Mouse (Mus musculus): ENCODE data around the gene Olfr937. TPM values are rescaled to one million over a fixed set of nuclear protein-coding genes. Genes with fewer than 3 reads are reported as not detected.

The Olfr937 gene
- total RNA-seq (2021): not detected
- not detected in 2 replicates for polyA plus RNA-seq (2012; rRNA removed)
- long read RNA-seq: 0 reads

DNA sequence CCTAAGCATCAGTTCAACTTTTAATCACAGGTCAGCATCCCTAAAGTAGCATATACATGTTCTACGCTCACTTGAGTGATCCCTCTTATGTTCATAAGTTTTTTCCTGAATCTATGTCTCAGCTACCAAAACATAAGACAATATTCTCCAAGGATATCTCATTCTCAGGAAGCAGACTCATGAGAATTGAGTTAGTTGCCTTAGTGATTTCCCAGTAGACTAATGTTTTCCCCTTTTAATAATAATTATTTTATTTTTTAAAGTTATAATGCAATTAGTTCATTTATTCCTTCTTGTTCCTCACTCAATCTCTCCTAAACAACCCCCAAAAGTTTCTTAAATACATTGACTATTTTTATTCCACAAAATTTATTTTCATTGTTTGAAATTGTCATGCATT, at the start of gene Olfr937:
Olfr937 (minus strand) TSS at position 101 of the 400 bp plus-strand sequence.
- no peaks in the 10 kb centered on the region for H3K27me3 ChIP-seq (ENCODE audit: control insufficient read depth, insufficient read depth, low read length)
- H3K36me3 ChIP-seq (ENCODE audit: control insufficient read depth, insufficient read depth, low read length): no peaks in the 10 kb centered on the region
- TF ChIP-seq POLR2A (IDR thresholded peaks at IDR 0.05; ENCODE audit: insufficient read depth, low read depth, low read length) (no peak), CTCF (IDR thresholded peaks at IDR 0.05) (no peak), EP300 (IDR thresholded peaks at IDR 0.05; ENCODE audit: insufficient read depth, low read depth, low read length) (no peak)
- no peak within 1 kb of the TSS for H3K9ac ChIP-seq (ENCODE audit: low read depth, low read length)
- H3K27ac ChIP-seq: no peak within 1 kb of the TSS
- WGBS: 70% methylated on average over 1 of the region's 1 CpGs
- no peak within 1 kb of the TSS for H3K4me3 ChIP-seq
- DNase-seq: no peak
- intact Hi-C loops (cut with DNase I): no loop called here
- no peaks in the 10 kb centered on the region for H3K79me2 ChIP-seq (replicated peaks; ENCODE audit: control insufficient read depth, insufficient read depth, low read length)
- H3K4me1 ChIP-seq (ENCODE audit: control insufficient read depth, insufficient read depth, low read length): no peaks in the 10 kb centered on the region

GRCm38 (mm10) chr9:39078787-39079186, 14.0 kb upstream of the Olfr937 start, which contains the start of gene Olfr938:
Olfr938 (minus strand) TSS chr9:39078887.
- intact Hi-C loops (cut with DNase I): no loop called here
- no peaks in the 10 kb centered on the region for H3K79me2 ChIP-seq (replicated peaks; ENCODE audit: control insufficient read depth, insufficient read depth, low read length)
- TF ChIP-seq CTCF (IDR thresholded peaks at IDR 0.05) (no peak), POLR2A (IDR thresholded peaks at IDR 0.05; ENCODE audit: insufficient read depth, low read depth, low read length) (no peak), EP300 (IDR thresholded peaks at IDR 0.05; ENCODE audit: insufficient read depth, low read depth, low read length) (no peak)
- H3K36me3 ChIP-seq (ENCODE audit: control insufficient read depth, insufficient read depth, low read length): no peaks in the 10 kb centered on the region
- WGBS: 80% methylated on average over 2 of the region's 2 CpGs
- no peaks in the 10 kb centered on the region for H3K4me1 ChIP-seq (ENCODE audit: control insufficient read depth, insufficient read depth, low read length)
- DNase-seq: no peak
- no peak within 1 kb of the TSS for H3K4me3 ChIP-seq
- no peaks in the 10 kb centered on the region for H3K27me3 ChIP-seq (ENCODE audit: control insufficient read depth, insufficient read depth, low read length)
- no peak within 1 kb of the TSS for H3K9ac ChIP-seq (ENCODE audit: low read depth, low read length)
- H3K27ac ChIP-seq: no peak within 1 kb of the TSS

DNA sequence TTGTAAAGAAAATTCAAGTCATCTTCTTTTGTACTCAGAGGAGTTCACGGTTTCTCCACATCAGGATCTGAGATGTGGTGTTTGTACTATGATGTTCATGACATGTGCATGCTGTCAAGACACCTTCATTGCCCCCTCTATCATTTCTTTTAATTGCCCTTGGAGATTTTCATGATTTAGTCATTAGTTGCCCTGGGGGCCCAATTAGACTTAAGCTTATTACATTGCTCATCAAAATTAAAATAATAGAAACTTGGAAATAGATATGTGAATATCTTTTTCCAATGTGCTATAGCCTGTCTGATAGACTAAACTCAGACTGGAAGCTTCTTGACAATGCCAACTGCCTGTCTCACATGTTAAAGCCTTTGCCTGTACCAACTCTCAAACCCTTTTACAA, 41.5 kb downstream of the Olfr937 start, which contains the start of gene Olfr146:
Olfr146 (minus strand) TSS at position 101 of the 400 bp plus-strand sequence.
- DNase-seq: no peak
- intact Hi-C loops (cut with DNase I): no loop called here

More for the DNA sequence above, 41.5 kb downstream of the Olfr937 start, which contains the start of gene Olfr146:
- TF ChIP-seq EP300 (IDR thresholded peaks at IDR 0.05; ENCODE audit: insufficient read depth, low read depth, low read length): no peak
- no peak for TF ChIP-seq POLR2A (IDR thresholded peaks at IDR 0.05; ENCODE audit: insufficient read depth, low read depth, low read length)
- TF ChIP-seq CTCF (IDR thresholded peaks at IDR 0.05): no peak
- no peaks in the 10 kb centered on the region for H3K27me3 ChIP-seq (ENCODE audit: control insufficient read depth, insufficient read depth, low read length)
- no peak within 1 kb of the TSS for H3K9ac ChIP-seq (ENCODE audit: low read depth, low read length)
- H3K36me3 ChIP-seq (ENCODE audit: control insufficient read depth, insufficient read depth, low read length): no peaks in the 10 kb centered on the region
- no peaks in the 10 kb centered on the region for H3K4me1 ChIP-seq (ENCODE audit: control insufficient read depth, insufficient read depth, low read length)
- 48% methylated on average over 1 of the region's 1 CpGs for WGBS
- no peaks in the 10 kb centered on the region for H3K79me2 ChIP-seq (replicated peaks; ENCODE audit: control insufficient read depth, insufficient read depth, low read length)
- H3K27ac ChIP-seq: no peak within 1 kb of the TSS
- H3K4me3 ChIP-seq: no peak within 1 kb of the TSS

Small RNA genes within 50 kb of the gene (microRNA-seq; reads per million reads assigned to microRNA genes)
- 0 reads per million in 2 experiments for gene Gm25032
- 0 reads per million in 2 experiments for gene Gm25529

Other genes with a start within 250 kb of the Olfr937 start
- not detected for gene Olfr923, start 238.4 kb downstream of the Olfr937 start, total RNA-seq (2021)
- gene Olfr923, start 238.4 kb downstream of the Olfr937 start, polyA plus RNA-seq (2012; rRNA removed): not detected in 2 replicates
- not detected for gene Olfr924, start 220.5 kb downstream of the Olfr937 start, total RNA-seq (2021)
- not detected in 2 replicates for gene Olfr924, start 220.5 kb downstream of the Olfr937 start, polyA plus RNA-seq (2012; rRNA removed)
- gene Olfr26, start 209.9 kb downstream of the Olfr937 start, total RNA-seq (2021): not detected
- gene Olfr26, start 209.9 kb downstream of the Olfr937 start, polyA plus RNA-seq (2012; rRNA removed): 0.18 TPM in 1 of 2 replicates, not detected in the other
- gene Olfr926, start 187.8 kb downstream of the Olfr937 start, total RNA-seq (2021): not detected
- gene Olfr926, start 187.8 kb downstream of the Olfr937 start, polyA plus RNA-seq (2012; rRNA removed): not detected in 2 replicates
- gene Olfr930, start 135.1 kb downstream of the Olfr937 start, total RNA-seq (2021): not detected
- gene Olfr930, start 135.1 kb downstream of the Olfr937 start, polyA plus RNA-seq (2012; rRNA removed): not detected in 2 replicates
- not detected for gene Olfr933, start 92.6 kb downstream of the Olfr937 start, total RNA-seq (2021)
- gene Olfr933, start 92.6 kb downstream of the Olfr937 start, polyA plus RNA-seq (2012; rRNA removed): not detected in 2 replicates
- not detected for gene Olfr934, start 76.6 kb downstream of the Olfr937 start, total RNA-seq (2021)
- gene Olfr934, start 76.6 kb downstream of the Olfr937 start, polyA plus RNA-seq (2012; rRNA removed): not detected in 2 replicates
- gene Olfr935, start 65.3 kb downstream of the Olfr937 start, total RNA-seq (2021): not detected
- not detected in 2 replicates for gene Olfr935, start 65.3 kb downstream of the Olfr937 start, polyA plus RNA-seq (2012; rRNA removed)
- not detected for gene Olfr146, start 41.6 kb downstream of the Olfr937 start, total RNA-seq (2021)
- not detected in 2 replicates for gene Olfr146, start 41.6 kb downstream of the Olfr937 start, polyA plus RNA-seq (2012; rRNA removed)
- not detected for gene Olfr938, start 13.9 kb upstream of the Olfr937 start, total RNA-seq (2021)
- gene Olfr938, start 13.9 kb upstream of the Olfr937 start, polyA plus RNA-seq (2012; rRNA removed): not detected in 2 replicates
- not detected for gene Olfr27, start 63.2 kb upstream of the Olfr937 start, total RNA-seq (2021)
- not detected in 2 replicates for gene Olfr27, start 63.2 kb upstream of the Olfr937 start, polyA plus RNA-seq (2012; rRNA removed)
- gene Olfr943, start 101.4 kb upstream of the Olfr937 start, total RNA-seq (2021): not detected
- not detected in 2 replicates for gene Olfr943, start 101.4 kb upstream of the Olfr937 start, polyA plus RNA-seq (2012; rRNA removed)
- not detected for gene Olfr944, start 137.0 kb upstream of the Olfr937 start, total RNA-seq (2021)
- not detected in 2 replicates for gene Olfr944, start 137.0 kb upstream of the Olfr937 start, polyA plus RNA-seq (2012; rRNA removed)
- not detected for gene Olfr1537, start 185.0 kb upstream of the Olfr937 start, total RNA-seq (2021)
- not detected in 2 replicates for gene Olfr1537, start 185.0 kb upstream of the Olfr937 start, polyA plus RNA-seq (2012; rRNA removed)
- not detected for gene Olfr945, start 211.9 kb upstream of the Olfr937 start, total RNA-seq (2021)
- not detected in 2 replicates for gene Olfr945, start 211.9 kb upstream of the Olfr937 start, polyA plus RNA-seq (2012; rRNA removed)

All from heart, adult 2 months (tissue).